17 mouse cellular contexts compared by ENCODE assay signal in the genomic region with DNA sequence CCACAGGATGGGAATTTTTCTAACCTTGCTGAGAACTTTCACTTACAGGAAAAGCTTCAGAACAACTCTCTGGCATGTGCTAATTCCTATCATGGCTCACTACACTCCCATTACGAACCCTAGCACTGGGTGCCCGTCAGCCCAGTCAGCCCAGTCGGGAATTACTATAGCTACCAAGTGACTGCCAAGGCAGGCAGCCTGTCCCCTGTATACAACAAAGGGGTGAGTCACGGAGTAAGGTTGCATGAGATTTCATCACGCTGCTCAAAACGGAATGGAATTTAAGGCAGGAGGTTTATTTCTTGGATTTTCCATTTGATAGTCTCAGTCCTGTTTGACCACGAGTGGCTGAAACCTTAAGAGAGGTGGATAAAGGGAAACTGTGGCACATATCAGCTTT. TPM values are rescaled to one million over a fixed set of nuclear protein-coding genes. Genes with fewer than 3 reads are reported as not detected.
A peak's percentile ranks its signal among the peaks of the same experiment; 100 is the strongest.
DNase-seq lines count a peak whose midpoint lies in the region; ATAC-seq and TF ChIP-seq lines count a peak whose summit lies in the region.
"Had no signal": no experiment of that assay in that cellular context is flagged by ENCODE, and none has a peak within 500 bp of the region (broad histone marks: within the 10 kb centered on the region; RNA-seq: fewer than 3 reads in every experiment).

No protein-coding gene starts in this region.

- H3K36me3 ChIP-seq in lung, postnatal 0 days (ENCODE audit: insufficient read depth, low read length): no peaks in the 10 kb centered on the region
- H3K36me3 ChIP-seq in stomach, postnatal 0 days (ENCODE audit: control insufficient read depth, insufficient read depth, low read length): no peaks in the 10 kb centered on the region
- no peaks in the 10 kb centered on the region for H3K36me3 ChIP-seq in intestine, embryonic 15.5 days
- H3K36me3 ChIP-seq in liver, postnatal 0 days (replicated peaks; ENCODE audit: insufficient read depth, low read length): no peaks in the 10 kb centered on the region; the same call in 1 of the 2 replicates
- H3K36me3 ChIP-seq: heart, embryonic 15.5 days had no signal

- H3K4me2 ChIP-seq in lung, postnatal 0 days (replicated peaks; ENCODE audit: low read depth, low read length): no peak overlapping the region
- H3K4me2 ChIP-seq in stomach, postnatal 0 days (replicated peaks; ENCODE audit: low read depth): no peak overlapping the region
- H3K4me2 ChIP-seq in intestine, embryonic 15.5 days (replicated peaks): no peak overlapping the region
- H3K4me2 ChIP-seq in liver, postnatal 0 days (ENCODE audit: low read depth, low read length): no peak overlapping the region
- H3K4me2 ChIP-seq: heart, embryonic 15.5 days; hindbrain, embryonic 12.5 days; liver, embryonic 12.5 days had no signal

- peak; percentile 81 for DNase-seq in adrenal gland, adult 2 months
- DNase-seq in adrenal gland, adult 8-10 months: no peak
- peak; percentile 39 for DNase-seq in lung, postnatal 0 days (ENCODE audit: low spot score)
- no peak for DNase-seq in lung, postnatal 14 days
- peak; percentile 64 for DNase-seq in adrenal gland, postnatal 14 days
- peak; percentile 62 for DNase-seq in stomach, postnatal 0 days (ENCODE audit: low spot score)
- no peak for DNase-seq in liver, postnatal 0 days
- DNase-seq: B cell, adult 2 months; cerebellum, adult 8-10 months; embryo, embryonic 11 days; kidney, adult 18-20 months; layer of hippocampus, adult 9-11 months; lung, postnatal 10 days had no signal

- no peak overlapping the region for H3K27ac ChIP-seq in lung, postnatal 0 days (ENCODE audit: low read length)
- H3K27ac ChIP-seq in stomach, postnatal 0 days (replicated peaks): 0 out of 2 replicates have a peak overlapping the region, but pooled peaks have one; percentile 45
- no peak overlapping the region for H3K27ac ChIP-seq in intestine, embryonic 15.5 days
- no peak overlapping the region for H3K27ac ChIP-seq in liver, postnatal 0 days (ENCODE audit: low read depth)
- H3K27ac ChIP-seq: heart, embryonic 15.5 days; hindbrain, embryonic 12.5 days; liver, embryonic 12.5 days had no signal

- no peak overlapping the region for H3K9ac ChIP-seq in lung, postnatal 0 days (replicated peaks; ENCODE audit: low read depth)
- no peak overlapping the region for H3K9ac ChIP-seq in stomach, postnatal 0 days (ENCODE audit: low read length)
- H3K9ac ChIP-seq in intestine, embryonic 15.5 days: no peak overlapping the region
- no peak overlapping the region for H3K9ac ChIP-seq in liver, postnatal 0 days (replicated peaks)
- H3K9ac ChIP-seq: heart, embryonic 15.5 days; hindbrain, embryonic 12.5 days; liver, embryonic 12.5 days had no signal

- 63% methylated on average over 7 of the region's 7 CpGs for WGBS in lung, postnatal 0 days
- 48% methylated on average over 7 of the region's 7 CpGs for WGBS in stomach, postnatal 0 days
- WGBS in intestine, embryonic 15.5 days: 69% methylated on average over 7 of the region's 7 CpGs
- 80% methylated on average over 7 of the region's 7 CpGs for WGBS in liver, postnatal 0 days (ENCODE audit: insufficient replicate concordance)

- peak; percentile 48; the same call in 1 of the 2 replicates for ATAC-seq in lung, postnatal 0 days
- ATAC-seq in stomach, postnatal 0 days (ENCODE audit: low FRiP score, low TSS enrichment): peak; percentile 90
- ATAC-seq in intestine, embryonic 15.5 days: no peak
- ATAC-seq in liver, postnatal 0 days: no peak
- ATAC-seq: liver, embryonic 12.5 days had no signal

- TF ChIP-seq EP300 in lung, postnatal 0 days (IDR thresholded peaks at IDR 0.05): no peak
- TF ChIP-seq EP300 in stomach, postnatal 0 days (optimal IDR thresholded peaks at IDR 0.05): no peak
- no peak for TF ChIP-seq EP300 in liver, postnatal 0 days (IDR thresholded peaks at IDR 0.05; ENCODE audit: low read depth)

- H3K4me1 ChIP-seq in lung, postnatal 0 days (ENCODE audit: insufficient read depth, low read depth, low read length): peaks cover 6% of the 10 kb centered on the region; the same call in 1 of the 2 replicates
- H3K4me1 ChIP-seq in stomach, postnatal 0 days (replicated peaks; ENCODE audit: control insufficient read depth, insufficient read depth): peaks cover 3% of the 10 kb centered on the region; the same call in 1 of the 2 replicates
- 0 out of 2 replicates have a peak, but pooled peaks cover 13% of the 10 kb centered on the region for H3K4me1 ChIP-seq in intestine, embryonic 15.5 days (replicated peaks)
- H3K4me1 ChIP-seq in liver, postnatal 0 days (ENCODE audit: insufficient read depth): peaks cover 4% of the 10 kb centered on the region

- H3K9me3 ChIP-seq in lung, postnatal 0 days (ENCODE audit: low read length): no peaks in the 10 kb centered on the region
- H3K9me3 ChIP-seq in stomach, postnatal 0 days (ENCODE audit: control insufficient read depth, low read length): no peaks in the 10 kb centered on the region
- no peaks in the 10 kb centered on the region for H3K9me3 ChIP-seq in intestine, embryonic 15.5 days
- no peaks in the 10 kb centered on the region for H3K9me3 ChIP-seq in liver, postnatal 0 days (ENCODE audit: low read length)
- H3K9me3 ChIP-seq: heart, embryonic 15.5 days; hindbrain, embryonic 12.5 days; liver, embryonic 12.5 days had no signal

- TF ChIP-seq CTCF in lung, postnatal 0 days (IDR thresholded peaks at IDR 0.05): no peak
- TF ChIP-seq CTCF in stomach, postnatal 0 days (IDR thresholded peaks at IDR 0.05; ENCODE audit: low read depth): no peak
- no peak for TF ChIP-seq CTCF in liver, postnatal 0 days (IDR thresholded peaks at IDR 0.05; ENCODE audit: low read depth)

- H3K4me3 ChIP-seq in lung, postnatal 0 days (ENCODE audit: low read depth, low read length): no peak overlapping the region
- H3K4me3 ChIP-seq in stomach, postnatal 0 days (ENCODE audit: low read depth, low read length): no peak overlapping the region
- no peak overlapping the region for H3K4me3 ChIP-seq in intestine, embryonic 15.5 days (replicated peaks)
- no peak overlapping the region for H3K4me3 ChIP-seq in liver, postnatal 0 days (ENCODE audit: low read depth, low read length)
- H3K4me3 ChIP-seq: heart, embryonic 15.5 days; hindbrain, embryonic 12.5 days; liver, embryonic 12.5 days had no signal

- no peaks in the 10 kb centered on the region for H3K27me3 ChIP-seq in lung, postnatal 0 days (replicated peaks; ENCODE audit: insufficient read depth, low read length)
- no peaks in the 10 kb centered on the region for H3K27me3 ChIP-seq in stomach, postnatal 0 days (ENCODE audit: control insufficient read depth, insufficient read depth, low read length)
- H3K27me3 ChIP-seq in intestine, embryonic 15.5 days (replicated peaks): no peaks in the 10 kb centered on the region
- H3K27me3 ChIP-seq in liver, postnatal 0 days (ENCODE audit: insufficient read depth, low read length): peaks cover 3% of the 10 kb centered on the region; the same call in 1 of the 2 replicates
- H3K27me3 ChIP-seq: hindbrain, embryonic 12.5 days had no signal

RNA-seq across cellular contexts. Expression of gene Tgif1, which starts 16.5 kb away (rescaled TPM):
- 10 to 100 TPM; 39.3 to 56.3 TPM for total RNA-seq in adrenal gland, adult 2 months (2021)
- 27.8 and 30.3 TPM in 2 replicates for polyA plus RNA-seq in adrenal gland, adult 2 months (2012; rRNA removed)
- 10 to 100 TPM; 45.8 to 61.5 (median 60.5) TPM for total RNA-seq in adrenal gland, adult 8-10 months (2022)
- 45.2 and 46.8 TPM in 2 replicates for polyA plus RNA-seq in lung, postnatal 0 days (2015; fragmentation: Nextera tagmentation; extraction: Ambion mirVana)
- 45.9 and 50.8 TPM in 2 replicates for total RNA-seq in adrenal gland, postnatal 14 days (2021)
- polyA plus RNA-seq in stomach, postnatal 0 days (2015; fragmentation: Nextera tagmentation; extraction: Ambion mirVana): 34.7 and 35.6 TPM in 2 replicates
- 46.9 and 56.5 TPM in 2 replicates for polyA plus RNA-seq in intestine, embryonic 15.5 days (2015; fragmentation: Nextera tagmentation; extraction: Ambion mirVana)
- 12.6 and 16.4 TPM in 2 replicates for polyA plus RNA-seq in liver, postnatal 0 days (2015; fragmentation: Nextera tagmentation; extraction: Ambion mirVana)

Comparison
In these comparisons a context has a peak if more than half of its experiments do, and no peak if none do; other contexts are left out.
1. DNase-seq: peak in adrenal gland, adult 2 months (single experiment), lung, postnatal 0 days (single experiment), adrenal gland, postnatal 14 days (single experiment) and stomach, postnatal 0 days (single experiment); none in adrenal gland, adult 8-10 months (single experiment), lung, postnatal 14 days (single experiment) and liver, postnatal 0 days (single experiment).
2. ATAC-seq: peak in lung, postnatal 0 days (single experiment) and stomach, postnatal 0 days (single experiment); none in intestine, embryonic 15.5 days (single experiment) and liver, postnatal 0 days (single experiment).